In genomic region chr9:90241618-90242017, GRCm38 (mm10) we compare ENCODE assay signal across 10 mouse cellular contexts. TPM values are rescaled to one million over a fixed set of nuclear protein-coding genes. Genes with fewer than 3 reads are reported as not detected.
DNase-seq lines count a peak whose midpoint lies in the region; ATAC-seq and TF ChIP-seq lines count a peak whose summit lies in the region.
"Had no signal": no experiment of that assay in that cellular context is flagged by ENCODE, and none has a peak within 500 bp of the region (broad histone marks: within the 10 kb centered on the region; RNA-seq: fewer than 3 reads in every experiment).

No protein-coding gene starts in this region.

- 78% methylated on average over 7 of the region's 7 CpGs for WGBS in cerebellum, adult 2 months
- WGBS in bone marrow, adult 2 months: 47% methylated on average over 7 of the region's 7 CpGs

- H3K27me3 ChIP-seq in cerebellum, adult 2 months (ENCODE audit: control insufficient read depth, insufficient read depth, low read length): no peaks in the 10 kb centered on the region
- H3K27me3 ChIP-seq: limb, embryonic 13.5 days; neural tube, embryonic 13.5 days had no signal

- ATAC-seq in activated CD4-positive, CD25-positive, alpha-beta regulatory T cell, adult 4 months: no peak

- no peak overlapping the region for H3K27ac ChIP-seq in cerebellum, adult 2 months (ENCODE audit: insufficient read depth, low read length)
- H3K27ac ChIP-seq in left cerebral cortex, adult 2 months: no peak overlapping the region
- H3K27ac ChIP-seq in bone marrow, adult 2 months (ENCODE audit: control insufficient read depth, insufficient read depth, low read depth, low read length, poor library complexity): no peak overlapping the region; the same call in 1 of the 2 replicates
- H3K27ac ChIP-seq: limb, embryonic 13.5 days; neural tube, embryonic 13.5 days had no signal

- no peak overlapping the region for H3K4me3 ChIP-seq in cerebellum, adult 2 months (replicated peaks; ENCODE audit: insufficient read depth, low read depth, low read length)
- H3K4me3 ChIP-seq in left cerebral cortex, adult 2 months: no peak overlapping the region
- H3K4me3 ChIP-seq in bone marrow, adult 2 months (replicated peaks; ENCODE audit: control insufficient read depth, low read depth, low read length): no peak overlapping the region
- H3K4me3 ChIP-seq: limb, embryonic 13.5 days; neural tube, embryonic 13.5 days had no signal

- DNase-seq in cerebellum, adult 2 months: no peak
- no peak for DNase-seq in cerebellum, adult 11 months
- no peak for DNase-seq in left cerebral cortex, adult 2 months (ENCODE audit: extremely low spot score in 1 of 2, low spot score in 2 of 2)
- no peak for DNase-seq in left cerebral cortex, adult 8-10 months (ENCODE audit: low spot score in 2 of 2)
- DNase-seq in naive thymus-derived CD4-positive, alpha-beta T cell, adult 2 months (ENCODE audit: low read depth): peak; percentile 47
- no peak for DNase-seq in MN1 (ENCODE audit: low spot score)

- intact Hi-C loops in left cerebral cortex, adult 2 months (cut with DNase I): no loop called here

- peak; percentile 39; the same call in 1 of the 2 replicates for TF ChIP-seq CTCF in cerebellum, adult 2 months (IDR thresholded peaks at IDR 0.05; ENCODE audit: borderline replicate concordance, insufficient read depth, low read depth, low read length)
- TF ChIP-seq CTCF in left cerebral cortex, adult 2 months (IDR thresholded peaks at IDR 0.05): peak; percentile 50
- TF ChIP-seq CTCF in bone marrow, adult 2 months (IDR thresholded peaks at IDR 0.05; ENCODE audit: control insufficient read depth, insufficient read depth, low read length): peak; percentile 91

- no peak for TF ChIP-seq POLR2A in cerebellum, adult 2 months (IDR thresholded peaks at IDR 0.05; ENCODE audit: borderline replicate concordance, insufficient read depth, low read length)
- no peak for TF ChIP-seq POLR2A in bone marrow, adult 2 months (IDR thresholded peaks at IDR 0.05; ENCODE audit: borderline replicate concordance, control insufficient read depth, low read depth, low read length)

- H3K4me1 ChIP-seq in cerebellum, adult 2 months (ENCODE audit: control insufficient read depth, insufficient read depth, low read length): peaks cover 10% of the 10 kb centered on the region
- H3K4me1 ChIP-seq in bone marrow, adult 2 months (ENCODE audit: control insufficient read depth, insufficient read depth, low read length): peaks cover 22% of the 10 kb centered on the region
- H3K4me1 ChIP-seq: limb, embryonic 13.5 days; neural tube, embryonic 13.5 days had no signal

RNA-seq across cellular contexts. Expression of gene Tbc1d2b, which starts 29.0 kb away (rescaled TPM):
- polyA plus RNA-seq in cerebellum, adult 2 months (2012; rRNA removed): 14.9 and 18.4 TPM in 2 replicates
- 10 to 100 TPM; 14.1 to 14.2 TPM for total RNA-seq in left cerebral cortex, adult 2 months (2021)
- total RNA-seq in left cerebral cortex, adult 8-10 months (2022): 10 to 100 TPM; 14.6 to 15.6 (median 15.3) TPM
- 12.5 and 26.2 TPM in 2 replicates for polyA plus RNA-seq in bone marrow, adult 2 months (2011; ENCODE audit: insufficient read depth, insufficient read length, low replicate concordance, missing spikeins)
- polyA plus RNA-seq in activated CD4-positive, CD25-positive, alpha-beta regulatory T cell, adult 4 months (2017; shearing (Covaris generic)): 10 to 100 TPM; 10.2 to 11.4 TPM

Comparison
In these comparisons a context has a peak if more than half of its experiments do, and no peak if none do; other contexts are left out.
1. CTCF ChIP-seq: peak in every context shown above with its lines; median percentile 91 in bone marrow, adult 2 months; 50 in left cerebral cortex, adult 2 months; 39 in cerebellum, adult 2 months.